Mouse (Mus musculus): ENCODE results near the gene Clcf1.

GRCm38 (mm10) chr19:4220416-4220815 is 6.4 kb downstream of the Clcf1 start:
- TF ChIP-seq POLR2A (IDR thresholded peaks at IDR 0.05; ENCODE audit: low read depth, low read length): no peak
- no peak for TF ChIP-seq CTCF (IDR thresholded peaks at IDR 0.05; ENCODE audit: borderline replicate concordance, insufficient read depth, low read length)
